Mouse (Mus musculus) forebrain, embryonic 13.5 days (tissue): ENCODE measurements at regions not wholly inside any gene's neighbourhood (a gene's known extent, or its start where the extent isn't known, plus 50 kb on each side); places are given as distances from the start of the nearest gene placed in this dataset.

ENCODE experiments used
- ATAC-seq: fragments of 200-750 bp; cut with Nextera tagmentation; 2 replicates; pipeline ENCODE4 v1.8.0; 2017
- H3K27ac ChIP-seq: fragments of 300-500 bp; sonication (generic); 2 replicates; pipeline ENCODE4 v1.5.1; 2015; ENCODE audit warnings: inconsistent platforms, mild to moderate bottlenecking, moderate library complexity
- H3K27me3 ChIP-seq: fragments of 300-500 bp; sonication (generic); 2 replicates; pipeline ENCODE4 v1.6.1; 2015; ENCODE audit warnings: mild to moderate bottlenecking, inconsistent platforms
- H3K36me3 ChIP-seq: fragments of 300-500 bp; sonication (generic); 2 replicates; pipeline ENCODE4 v1.6.1; 2015; ENCODE audit warnings: mild to moderate bottlenecking, inconsistent platforms; ENCODE audit not compliant: poor library complexity, severe bottlenecking
- H3K4me1 ChIP-seq: fragments of 300-500 bp; sonication (generic); 2 replicates; pipeline ENCODE4 v1.6.1; 2015; ENCODE audit warnings: inconsistent platforms
- H3K4me2 ChIP-seq: fragments of 300-500 bp; sonication (generic); 2 replicates; pipeline ENCODE4 v1.6.1; 2015; ENCODE audit warnings: inconsistent platforms, mild to moderate bottlenecking, moderate library complexity
- H3K4me3 ChIP-seq: fragments of 300-500 bp; sonication (generic); 2 replicates; pipeline ENCODE4 v1.5.1; 2015; ENCODE audit warnings: mild to moderate bottlenecking, inconsistent platforms
- H3K9ac ChIP-seq: fragments of 300-500 bp; sonication (generic); 2 replicates; pipeline ENCODE4 v1.6.1; 2015; ENCODE audit warnings: mild to moderate bottlenecking, inconsistent platforms
- H3K9me3 ChIP-seq: fragments of 300-500 bp; sonication (generic); replicated peaks from 2 replicates; pipeline ENCODE4 v1.6.1; 2016; ENCODE audit warnings: inconsistent platforms
- WGBS: fragments of 180-500 bp; shearing (Covaris S2); methylation state at CpG from one replicate; pipeline ENCODE4 v1.1.7; 2015; 5-methylcytosine and 5-hydroxymethylcytosine counted together

DNA sequence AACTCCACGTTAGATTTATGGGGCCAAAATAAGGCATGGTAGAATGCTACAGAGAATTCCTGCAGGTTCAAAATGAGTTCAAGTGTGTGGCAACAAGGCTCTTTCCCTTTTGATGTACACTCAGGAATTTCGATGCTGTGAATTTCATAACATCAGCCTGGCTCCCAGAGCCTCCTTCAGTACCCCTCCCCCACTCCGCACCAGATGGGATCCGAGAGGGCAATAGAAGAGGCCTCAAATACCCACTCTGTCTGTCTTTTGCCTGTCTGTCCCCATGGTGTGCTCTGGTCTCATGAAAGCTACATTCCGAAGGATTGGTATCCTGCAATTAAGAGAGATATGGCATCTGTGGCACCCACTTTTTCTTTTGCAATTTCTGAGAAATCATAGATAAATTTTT lies 134.3 kb downstream of the Mtx2 start:
- 0 out of 2 replicates have a peak, but pooled peaks cover 6% of the 10 kb centered on the region for H3K27me3 ChIP-seq
- H3K9ac ChIP-seq, result no peak overlapping the region
- 74% methylated on average over 5 of the region's 5 CpGs for WGBS
- H3K4me2 ChIP-seq, result no peak overlapping the region
- no peak overlapping the region for H3K27ac ChIP-seq
- no peak for ATAC-seq
- H3K36me3 ChIP-seq, result no peaks in the 10 kb centered on the region
- H3K9me3 ChIP-seq, result no peaks in the 10 kb centered on the region
- H3K4me3 ChIP-seq, result no peak overlapping the region
- H3K4me1 ChIP-seq, result 0 out of 2 replicates have a peak, but pooled peaks cover under 1% of the 10 kb centered on the region

DNA sequence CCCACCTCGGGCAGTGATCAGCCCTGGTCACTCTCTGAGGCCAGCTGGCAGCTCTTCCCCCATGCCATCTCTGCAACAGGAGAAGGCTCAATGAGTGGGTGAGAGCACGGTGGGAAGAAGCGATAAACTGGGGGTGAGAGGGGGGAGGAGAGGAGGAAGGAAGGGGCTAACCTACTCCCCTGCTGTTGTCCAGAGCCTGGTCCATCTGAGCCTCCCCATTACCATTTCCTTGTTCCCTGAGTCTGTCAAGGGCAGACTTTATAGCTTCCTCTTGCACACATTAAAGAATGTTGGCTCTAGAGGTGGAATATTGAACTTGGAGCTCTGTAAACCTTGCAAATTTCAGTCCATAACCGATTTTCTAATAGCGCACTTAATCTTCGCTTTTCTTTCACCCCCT lies 136.8 kb downstream of the Mtx2 start:
- peaks cover 7% of the 10 kb centered on the region; the same call in 1 of the 2 replicates for H3K4me1 ChIP-seq
- no peaks in the 10 kb centered on the region for H3K36me3 ChIP-seq
- H3K9me3 ChIP-seq, result no peaks in the 10 kb centered on the region
- H3K4me3 ChIP-seq, result no peak overlapping the region
- peaks cover 18% of the 10 kb centered on the region; the same call in 1 of the 2 replicates for H3K27me3 ChIP-seq
- H3K9ac ChIP-seq, result no peak overlapping the region
- ATAC-seq, result no peak
- H3K27ac ChIP-seq, result no peak overlapping the region
- WGBS, result 96% methylated on average over 6 of the region's 6 CpGs
- no peak overlapping the region for H3K4me2 ChIP-seq

DNA sequence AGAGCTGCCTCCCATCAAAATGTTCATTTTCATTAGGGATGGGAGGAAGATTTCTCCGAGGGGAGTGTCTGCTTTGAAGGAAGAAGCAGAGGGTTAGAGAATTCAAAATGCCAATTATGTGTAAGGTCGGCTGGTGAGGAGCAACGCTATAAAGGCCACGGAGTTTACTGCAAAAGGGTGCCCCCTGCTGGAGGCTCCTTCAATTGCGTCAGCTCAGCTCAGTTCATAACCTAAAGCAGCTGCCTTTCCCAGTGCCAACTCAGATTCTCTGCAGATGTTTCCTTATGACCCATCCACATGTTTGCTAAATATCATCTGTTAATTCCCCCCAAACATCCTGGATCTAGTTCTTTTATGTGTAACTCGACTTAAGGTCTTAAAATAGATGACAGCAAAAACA lies 138.8 kb downstream of the Mtx2 start:
- Histone ChIP-seq H3K9ac (no peak overlapping the region), H3K4me1 (peaks cover 7% of the 10 kb centered on the region; the same call in 1 of the 2 replicates), H3K27me3 (peaks cover 18% of the 10 kb centered on the region; the same call in 1 of the 2 replicates), H3K4me2 (no peak overlapping the region), H3K9me3 (no peaks in the 10 kb centered on the region), H3K4me3 (no peak overlapping the region), H3K36me3 (no peaks in the 10 kb centered on the region), H3K27ac (no peak overlapping the region)
- under 1% methylated on average over 6 of the region's 6 CpGs for WGBS
- peak; percentile 69; the same call in 1 of the 2 replicates for ATAC-seq

DNA sequence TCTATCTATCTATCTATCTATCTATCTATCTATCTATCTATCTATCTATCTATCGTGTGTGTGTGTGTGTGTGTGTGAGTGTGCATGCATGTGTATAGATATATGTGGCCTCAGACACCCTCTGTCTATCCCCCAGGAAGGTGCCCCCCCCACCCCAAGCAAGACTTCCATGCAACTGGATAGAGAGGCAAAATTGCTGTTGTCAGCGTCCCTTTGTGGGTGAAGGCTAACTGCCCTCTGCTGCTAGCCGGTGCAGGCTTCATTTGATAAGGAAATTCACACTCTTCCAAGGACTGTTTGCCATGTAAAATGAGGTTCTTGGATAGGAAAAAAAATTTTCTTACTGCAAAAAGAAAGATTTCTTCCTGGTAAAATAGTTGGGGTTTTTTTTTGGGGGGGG lies 139.4 kb downstream of the Mtx2 start:
- Histone ChIP-seq H3K9me3 (no peaks in the 10 kb centered on the region), H3K4me2 (peak overlapping the region; percentile 36; the same call in 1 of the 2 replicates), H3K27me3 (peaks cover 18% of the 10 kb centered on the region; the same call in 1 of the 2 replicates), H3K4me1 (peaks cover 7% of the 10 kb centered on the region; the same call in 1 of the 2 replicates), H3K9ac (no peak overlapping the region), H3K4me3 (no peak overlapping the region), H3K36me3 (no peaks in the 10 kb centered on the region), H3K27ac (no peak overlapping the region)
- ATAC-seq, result no peak
- WGBS, result 51% methylated on average over 3 of the region's 3 CpGs

DNA sequence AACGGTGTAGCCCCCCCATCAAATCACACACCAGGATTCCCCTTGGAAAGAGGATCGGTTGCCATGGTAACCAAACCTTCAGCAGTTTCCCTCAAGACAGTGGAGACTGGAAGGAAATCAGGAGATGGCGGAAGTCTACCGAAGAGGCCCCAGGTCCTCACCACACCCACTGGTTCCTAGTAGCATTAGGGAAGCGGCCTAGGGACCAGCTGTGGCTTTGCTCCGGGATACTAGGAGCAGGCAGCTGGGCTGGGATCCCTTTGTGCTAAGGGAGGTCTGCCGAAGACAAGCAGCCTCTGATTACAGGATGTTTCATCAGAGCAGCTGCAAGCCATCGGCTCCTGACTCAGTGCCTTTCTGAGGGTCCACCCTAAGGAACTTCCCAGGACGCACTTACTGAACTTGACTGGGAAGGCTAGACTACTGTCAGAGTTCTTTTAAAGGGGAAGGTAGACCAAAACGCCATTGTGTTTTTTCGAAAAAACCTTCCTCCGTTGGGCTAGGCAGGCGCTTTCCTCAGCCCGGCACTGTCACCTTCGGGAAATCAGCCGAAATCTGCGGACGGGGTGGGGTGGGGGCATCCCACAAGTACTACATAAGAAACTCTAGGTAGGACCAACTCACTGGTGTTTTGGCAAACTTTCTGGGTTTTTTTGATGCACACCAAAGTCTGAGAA lies 139.9 kb downstream of the Mtx2 start:
- no peaks in the 10 kb centered on the region for H3K36me3 ChIP-seq
- H3K4me3 ChIP-seq, result no peak overlapping the region
- peaks cover 7% of the 10 kb centered on the region; the same call in 1 of the 2 replicates for H3K4me1 ChIP-seq
- H3K9ac ChIP-seq, result no peak overlapping the region
- H3K27ac ChIP-seq, result no peak overlapping the region
- H3K9me3 ChIP-seq, result no peaks in the 10 kb centered on the region
- H3K27me3 ChIP-seq, result peaks cover 18% of the 10 kb centered on the region; the same call in 1 of the 2 replicates
- H3K4me2 ChIP-seq, result peak overlapping the region; percentile 36
- 28% methylated on average over 18 of the region's 18 CpGs for WGBS
- ATAC-seq, result no peak

DNA sequence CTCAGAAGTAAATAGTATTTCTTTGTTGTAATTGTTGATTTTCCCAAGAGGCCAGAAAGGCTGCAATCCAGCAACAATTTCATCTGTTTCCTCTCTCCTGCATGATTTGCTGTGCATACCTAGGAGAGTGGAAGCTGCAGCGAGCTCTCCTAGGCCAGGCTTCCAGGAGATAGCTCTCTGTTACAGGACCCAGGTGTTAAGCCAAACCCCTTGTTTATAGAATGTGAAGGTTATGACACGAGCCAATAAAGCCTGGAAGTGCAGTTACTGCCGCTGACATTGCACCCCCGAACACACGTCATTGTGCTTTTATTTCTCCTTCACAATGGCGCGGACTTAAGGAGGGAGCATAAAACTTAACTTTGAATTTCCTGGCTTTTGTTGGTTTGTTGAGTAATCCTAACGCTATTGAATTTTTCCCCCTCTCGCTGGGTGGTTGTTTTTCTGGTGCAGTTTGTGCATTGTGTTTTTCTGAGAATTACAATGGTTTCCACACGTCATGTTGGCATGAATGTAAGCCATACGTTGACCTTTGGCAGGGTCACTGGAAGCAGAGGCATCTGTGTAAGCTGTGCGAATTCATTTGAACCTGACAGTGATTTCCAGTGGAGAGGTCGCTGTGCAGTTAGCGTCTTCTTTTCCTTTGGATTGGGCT lies 145.1 kb downstream of the Mtx2 start:
- Histone ChIP-seq H3K4me1 (no peaks in the 10 kb centered on the region), H3K9me3 (no peaks in the 10 kb centered on the region), H3K27me3 (peaks cover 7% of the 10 kb centered on the region; the same call in 1 of the 2 replicates), H3K36me3 (no peaks in the 10 kb centered on the region), H3K4me3 (no peak overlapping the region), H3K4me2 (no peak overlapping the region), H3K9ac (no peak overlapping the region), H3K27ac (no peak overlapping the region)
- 50% methylated on average over 14 of the region's 14 CpGs for WGBS
- no peak for ATAC-seq

DNA sequence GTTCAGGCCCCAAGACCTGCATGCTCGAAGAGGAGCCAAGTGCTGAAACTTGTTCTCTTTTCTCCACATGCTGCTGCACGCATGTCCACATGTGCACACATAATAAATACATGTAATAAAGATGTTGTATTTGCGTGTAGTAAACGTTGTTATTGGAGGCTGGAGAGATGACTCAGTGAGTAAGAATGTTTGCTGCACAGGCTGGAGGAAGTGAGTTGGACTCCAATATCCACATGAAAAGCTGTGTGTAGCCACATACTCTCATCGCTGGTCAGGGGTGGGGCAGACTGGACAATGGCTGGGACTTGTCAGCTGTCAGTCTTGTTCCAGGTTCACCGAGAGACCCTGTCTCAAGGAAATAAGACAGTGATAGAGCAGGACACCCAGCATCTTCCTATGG lies 147.8 kb downstream of the Mtx2 start:
- H3K27me3 ChIP-seq, result no peaks in the 10 kb centered on the region
- no peak overlapping the region for H3K9ac ChIP-seq
- H3K4me1 ChIP-seq, result no peaks in the 10 kb centered on the region
- no peak overlapping the region for H3K4me3 ChIP-seq
- H3K4me2 ChIP-seq, result no peak overlapping the region
- H3K9me3 ChIP-seq, result no peaks in the 10 kb centered on the region
- H3K36me3 ChIP-seq, result no peaks in the 10 kb centered on the region
- ATAC-seq, result no peak
- no peak overlapping the region for H3K27ac ChIP-seq
- 89% methylated on average over 6 of the region's 6 CpGs for WGBS

DNA sequence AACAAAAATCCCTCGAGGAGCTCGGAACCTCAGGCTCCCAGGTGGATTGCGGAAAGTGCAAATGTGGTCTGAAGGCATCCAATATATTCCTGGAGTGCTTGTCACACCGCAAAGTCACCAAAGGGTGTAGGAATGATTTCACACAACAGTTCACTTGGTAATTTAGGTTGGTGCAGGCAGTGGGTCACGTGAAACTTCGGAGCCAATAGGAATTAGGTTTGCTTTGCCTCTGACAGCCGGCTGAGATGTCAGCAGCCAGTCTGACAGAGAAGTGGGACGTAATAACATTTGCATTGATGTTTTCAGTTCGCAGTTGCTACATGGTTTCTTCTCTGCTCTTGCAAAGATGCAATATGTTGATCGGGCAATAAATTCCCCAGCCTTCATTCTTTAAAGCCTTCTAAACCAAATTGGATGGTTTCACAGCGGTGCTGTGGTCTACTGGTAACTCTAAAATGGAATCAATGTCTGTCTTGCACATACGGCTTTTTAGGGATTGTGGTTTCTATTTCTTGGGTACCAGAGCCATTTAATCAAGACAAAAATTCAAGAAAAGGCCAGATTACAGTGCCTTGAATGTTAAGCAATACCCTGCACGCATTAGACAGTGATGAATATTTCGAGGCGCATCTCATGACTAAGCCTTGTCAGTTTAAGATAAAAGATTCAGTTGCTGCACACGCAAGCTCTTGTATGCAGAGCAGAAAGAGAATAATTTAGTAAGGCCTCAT lies 149.2 kb downstream of the Mtx2 start:
- Histone ChIP-seq H3K4me2 (peak overlapping the region; percentile 17), H3K4me3 (no peak overlapping the region), H3K27ac (no peak overlapping the region), H3K9me3 (no peaks in the 10 kb centered on the region), H3K27me3 (no peaks in the 10 kb centered on the region), H3K4me1 (no peaks in the 10 kb centered on the region), H3K36me3 (no peaks in the 10 kb centered on the region), H3K9ac (no peak overlapping the region)
- ATAC-seq, result 0 out of 2 replicates have a peak, but pooled peaks have one; percentile 27
- WGBS, result 74% methylated on average over 16 of the region's 16 CpGs

DNA sequence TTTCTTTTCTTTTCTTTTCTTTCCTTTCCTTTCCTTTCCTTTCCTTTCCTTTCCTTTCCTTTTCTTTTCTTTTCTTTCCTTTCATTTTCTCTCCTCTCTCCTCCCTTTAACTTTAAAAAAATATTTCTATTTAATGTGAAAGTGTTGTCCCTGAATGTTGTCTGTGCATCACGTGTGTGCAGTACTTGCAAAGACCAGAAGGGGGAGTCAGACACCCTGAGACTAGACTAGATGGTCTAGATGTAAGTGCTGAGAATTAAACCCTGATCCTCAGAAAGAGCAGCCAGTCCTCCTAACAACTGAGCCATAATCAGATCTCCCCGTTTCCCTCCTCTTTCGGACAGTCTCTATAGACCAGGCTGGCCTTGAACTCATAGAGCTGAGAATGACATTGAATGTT lies 151.7 kb downstream of the Mtx2 start:
- Histone ChIP-seq H3K9ac (no peak overlapping the region), H3K4me1 (no peaks in the 10 kb centered on the region), H3K4me3 (no peak overlapping the region), H3K36me3 (no peaks in the 10 kb centered on the region), H3K4me2 (no peak overlapping the region), H3K27ac (no peak overlapping the region), H3K9me3 (no peaks in the 10 kb centered on the region), H3K27me3 (no peaks in the 10 kb centered on the region)
- 100% methylated on average over 3 of the region's 3 CpGs for WGBS
- no peak for ATAC-seq

DNA sequence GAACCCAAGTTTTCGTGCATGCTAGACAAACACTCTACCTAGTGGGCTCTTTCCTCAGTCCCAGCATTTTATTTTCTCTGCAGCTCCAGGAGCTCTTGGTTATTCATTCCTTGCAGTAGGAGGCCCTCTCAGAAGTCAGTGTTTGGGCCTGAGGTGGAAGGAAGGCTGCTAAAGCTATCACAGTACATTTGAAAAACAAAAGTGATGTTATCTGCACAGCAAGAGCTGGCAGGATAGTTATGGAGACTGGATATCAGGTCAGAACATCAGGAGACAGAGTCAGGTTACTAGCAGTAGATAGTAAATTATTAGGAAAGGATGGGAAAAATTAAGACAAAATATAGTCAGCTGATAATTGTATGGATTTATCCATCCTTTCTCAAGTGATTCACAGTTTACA lies 152.2 kb downstream of the Mtx2 start:
- Histone ChIP-seq H3K4me2 (no peak overlapping the region), H3K9ac (no peak overlapping the region), H3K9me3 (no peaks in the 10 kb centered on the region), H3K4me1 (no peaks in the 10 kb centered on the region), H3K4me3 (no peak overlapping the region), H3K27me3 (no peaks in the 10 kb centered on the region), H3K36me3 (no peaks in the 10 kb centered on the region), H3K27ac (no peak overlapping the region)
- ATAC-seq, result no peak
- 95% methylated on average over 1 of the region's 1 CpGs for WGBS

DNA sequence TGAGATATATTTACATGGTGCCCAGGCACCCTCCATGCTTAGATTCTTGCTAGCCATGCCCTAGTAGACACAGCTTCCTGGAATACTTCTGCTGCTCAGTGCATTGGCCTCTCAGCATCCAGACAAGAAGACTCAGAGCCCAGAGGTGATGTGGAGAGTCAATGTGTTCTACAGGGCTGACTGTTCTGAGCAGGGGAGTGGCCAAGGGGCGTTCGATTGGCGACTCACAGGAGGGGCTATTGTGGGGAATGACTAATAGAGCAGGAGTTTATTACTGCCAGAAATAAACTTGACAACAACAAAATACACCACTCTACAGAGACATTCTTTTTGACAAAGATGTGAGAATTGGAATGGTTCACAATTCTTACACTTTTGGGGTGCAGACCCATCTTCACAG lies 156.3 kb downstream of the Mtx2 start:
- Histone ChIP-seq H3K9me3 (no peaks in the 10 kb centered on the region), H3K27me3 (no peaks in the 10 kb centered on the region), H3K9ac (no peak overlapping the region), H3K36me3 (no peaks in the 10 kb centered on the region), H3K4me1 (no peaks in the 10 kb centered on the region), H3K4me3 (no peak overlapping the region), H3K27ac (no peak overlapping the region), H3K4me2 (no peak overlapping the region)
- WGBS, result 89% methylated on average over 3 of the region's 3 CpGs
- ATAC-seq, result no peak

DNA sequence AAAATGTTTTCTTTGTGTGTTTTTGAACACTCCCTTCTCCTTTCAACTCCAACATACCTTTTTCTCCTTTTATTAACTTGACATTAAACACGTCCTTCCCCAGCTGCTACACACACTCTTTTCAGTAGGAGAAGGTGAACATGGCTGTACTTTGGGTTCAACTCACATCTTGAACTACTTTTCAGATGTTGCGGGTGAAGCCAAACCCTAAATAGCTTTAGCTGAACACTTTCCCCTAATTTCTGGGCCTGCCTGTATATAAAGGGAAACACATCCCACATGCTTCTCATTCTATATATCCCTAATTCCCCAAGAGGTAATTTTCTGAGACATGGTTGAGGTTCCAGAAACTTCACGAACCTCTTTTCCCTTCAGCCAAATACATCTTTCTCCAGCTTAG lies 168.2 kb downstream of the Mtx2 start:
- Histone ChIP-seq H3K4me3 (no peak overlapping the region), H3K36me3 (no peaks in the 10 kb centered on the region), H3K27me3 (no peaks in the 10 kb centered on the region; the same call in 1 of the 2 replicates), H3K9me3 (no peaks in the 10 kb centered on the region), H3K4me1 (no peaks in the 10 kb centered on the region), H3K4me2 (no peak overlapping the region), H3K27ac (no peak overlapping the region), H3K9ac (no peak overlapping the region)
- ATAC-seq, result no peak
- WGBS, result 86% methylated on average over 3 of the region's 3 CpGs
